Mouse (Mus musculus): Measurements from ENCODE around the gene Use1.

Use1 gene

DNA sequence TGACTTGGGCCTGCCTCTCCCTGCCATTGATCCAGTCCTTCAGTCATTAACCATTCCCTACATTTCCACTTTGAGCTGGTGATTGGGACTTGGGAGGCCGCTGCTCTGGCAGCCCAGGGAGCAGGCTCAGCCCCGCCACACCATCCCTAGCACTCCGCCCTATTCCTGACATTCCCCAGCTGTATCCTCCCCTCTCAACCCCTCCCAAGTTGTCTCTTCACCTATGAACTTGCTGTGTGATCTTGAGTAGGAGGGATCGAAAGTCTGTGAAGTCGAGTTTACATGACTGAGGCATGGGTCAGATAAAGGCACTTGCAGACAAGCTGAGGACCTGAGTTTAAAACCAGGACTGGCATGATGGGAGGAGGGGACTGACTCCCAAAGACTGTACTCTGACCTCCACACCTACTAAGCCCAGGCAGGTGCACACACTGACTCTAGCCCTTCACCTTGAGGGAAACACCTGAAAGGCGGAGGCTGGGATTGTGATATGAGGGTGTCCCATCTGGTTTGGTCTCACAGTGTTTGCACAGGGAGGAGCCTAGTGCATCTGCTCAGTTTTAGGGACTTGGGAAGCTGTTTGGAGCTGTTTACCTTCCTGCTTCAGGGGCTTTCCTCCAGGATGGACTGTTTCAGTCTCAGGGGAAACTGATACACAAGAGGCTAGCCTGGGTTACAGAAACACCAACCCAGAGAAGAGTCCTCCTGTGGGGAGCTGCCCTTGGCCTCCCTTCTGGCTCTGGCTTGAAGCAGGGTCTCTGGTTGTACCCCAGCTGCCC, 36.6 kb downstream of the Use1 start:
- peak; percentile 86 for DNase-seq

DNA sequence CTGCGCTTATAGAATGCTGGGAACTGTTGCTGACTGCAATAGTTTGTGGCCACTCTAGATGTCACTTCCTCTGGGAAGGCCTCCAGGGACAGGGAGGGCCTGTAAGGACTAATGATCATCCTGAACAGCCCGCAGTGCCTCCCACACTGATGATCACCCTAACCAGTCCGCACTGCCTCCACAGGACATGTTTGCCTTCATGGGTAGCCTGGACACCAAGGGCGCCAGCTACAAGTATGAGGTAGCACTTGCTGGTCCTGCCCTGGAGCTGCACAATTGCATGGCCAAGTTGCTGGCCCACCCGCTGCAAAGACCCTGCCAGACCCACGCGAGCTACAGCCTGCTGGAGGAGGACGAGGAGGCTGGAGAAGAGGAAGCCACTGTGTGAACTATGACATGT, 37.4 kb downstream of the Use1 start:
- DNase-seq, result peak; percentile 92

DNA sequence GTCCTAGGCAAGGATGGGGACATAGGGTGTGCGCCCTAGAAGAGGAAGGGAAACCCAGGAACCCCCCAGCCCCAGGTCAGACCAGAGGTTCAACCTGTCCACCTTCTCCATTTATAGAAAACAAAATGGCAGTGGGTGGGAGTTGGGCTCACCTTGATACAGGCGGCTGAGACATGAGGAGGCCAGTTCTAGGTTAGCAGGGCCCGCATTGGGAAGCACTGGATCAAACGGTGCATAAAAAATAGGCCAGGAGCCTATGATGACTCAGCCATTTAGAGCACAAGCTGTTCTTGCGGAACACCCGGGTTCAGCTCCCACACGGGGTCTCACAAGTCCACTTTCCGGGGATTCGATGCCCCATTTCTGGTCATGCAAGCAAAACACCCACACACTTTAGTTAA, 38.3 kb downstream of the Use1 start:
- peak; percentile 91 for DNase-seq

DNA sequence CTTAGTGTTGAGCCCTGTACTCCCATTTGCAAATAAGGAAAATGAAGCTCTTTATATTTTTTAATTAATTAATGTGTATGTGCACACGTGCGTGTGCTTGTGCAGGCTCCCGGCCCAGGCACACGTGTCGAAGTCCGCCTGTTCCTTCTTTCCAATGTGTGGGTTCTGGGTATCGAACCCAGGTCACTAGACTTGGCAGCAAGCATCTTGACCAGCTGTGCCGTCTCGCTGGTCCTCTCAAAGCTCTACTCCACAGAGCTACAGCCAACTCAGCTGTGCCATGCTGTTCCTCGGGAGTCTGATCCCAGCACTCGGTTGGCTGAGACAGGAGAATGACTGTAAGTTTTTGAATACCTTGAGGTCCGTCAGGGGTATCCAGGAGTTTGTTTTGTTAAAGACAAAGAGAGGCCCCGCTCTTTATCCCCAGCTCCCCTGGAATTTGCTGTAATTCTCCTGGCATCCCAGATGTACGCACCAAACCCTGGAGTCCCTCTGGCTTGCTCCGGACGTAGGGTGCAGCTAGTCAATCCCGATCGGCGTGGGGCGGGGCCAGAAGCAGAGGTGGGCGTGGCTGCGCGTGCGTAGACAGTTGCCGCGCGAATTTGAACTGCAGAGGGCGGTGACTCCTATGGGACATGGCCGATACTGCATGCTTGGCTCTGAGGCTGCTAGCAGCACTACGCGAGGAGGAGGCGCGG, 38.9 kb downstream of the Use1 start, which contains the start of gene Ankle1:
TSS of gene Ankle1 (plus strand) at position 610 of the 698 bp plus-strand sequence.
- peak; percentile 99 for DNase-seq

DNA sequence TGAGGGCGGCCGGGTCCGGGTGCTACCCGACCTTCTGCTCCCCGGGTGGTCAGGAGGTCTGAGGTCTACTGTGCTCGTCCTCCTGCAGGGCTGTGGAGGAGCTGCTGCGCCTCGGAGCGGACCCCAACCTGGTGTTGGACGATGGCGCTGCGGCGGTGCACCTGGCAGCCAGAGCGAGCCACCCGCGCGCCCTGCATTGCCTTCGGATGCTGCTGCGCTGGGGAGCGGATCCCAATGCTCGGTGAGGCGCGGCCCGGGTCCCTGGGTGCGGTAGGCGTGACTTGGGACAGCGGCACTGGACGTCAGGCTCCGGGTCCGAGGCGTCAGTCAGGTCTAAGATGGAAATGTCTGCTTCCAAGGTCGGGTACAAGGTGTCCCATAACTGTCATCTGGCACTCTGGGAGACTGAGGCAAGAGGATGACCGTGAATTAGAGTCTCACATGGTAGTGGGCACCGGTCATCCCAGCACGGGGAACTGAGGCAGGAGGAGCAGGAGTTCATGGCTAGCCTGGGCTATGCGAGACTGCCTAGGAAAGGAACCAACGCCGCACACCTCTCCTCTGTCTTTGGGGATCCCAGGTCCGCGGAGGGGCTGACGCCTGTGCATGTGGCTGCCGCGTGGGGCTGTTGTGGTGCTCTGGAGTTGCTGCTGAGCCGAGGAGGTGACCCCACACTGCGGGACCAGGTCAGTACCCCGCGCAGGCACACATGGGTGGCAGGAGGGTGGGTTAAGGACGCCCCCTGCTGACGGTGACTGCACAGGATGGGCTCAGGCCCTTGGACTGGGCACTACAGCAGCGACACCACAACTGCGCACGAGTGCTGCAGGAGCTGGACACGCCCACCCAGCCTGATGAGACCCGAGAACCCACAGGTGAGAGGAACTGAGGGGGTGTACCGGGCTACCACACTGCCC, 39.7 kb downstream of the Use1 start:
- peak; percentile 97 for DNase-seq

DNA sequence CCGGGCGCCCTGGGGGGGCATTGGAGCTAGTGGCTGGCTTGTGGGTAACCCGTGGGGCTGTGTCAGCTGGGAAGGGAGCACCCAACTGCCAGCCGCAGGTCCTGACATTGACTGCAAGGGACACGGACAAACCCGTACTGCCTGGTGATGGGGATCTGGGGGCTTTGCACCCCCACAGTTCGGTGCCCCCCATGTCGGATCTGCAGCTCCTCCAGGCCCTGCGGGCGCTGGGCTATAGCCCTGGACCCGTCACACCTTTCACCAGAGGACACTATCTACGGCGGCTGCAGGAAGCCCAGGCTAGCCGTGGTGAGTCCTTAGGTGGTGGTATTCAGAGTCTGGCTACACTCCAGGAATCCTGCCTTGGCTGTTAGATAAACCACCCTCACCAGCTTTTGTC, 40.8 kb downstream of the Use1 start:
- peak; percentile 90 for DNase-seq

DNA sequence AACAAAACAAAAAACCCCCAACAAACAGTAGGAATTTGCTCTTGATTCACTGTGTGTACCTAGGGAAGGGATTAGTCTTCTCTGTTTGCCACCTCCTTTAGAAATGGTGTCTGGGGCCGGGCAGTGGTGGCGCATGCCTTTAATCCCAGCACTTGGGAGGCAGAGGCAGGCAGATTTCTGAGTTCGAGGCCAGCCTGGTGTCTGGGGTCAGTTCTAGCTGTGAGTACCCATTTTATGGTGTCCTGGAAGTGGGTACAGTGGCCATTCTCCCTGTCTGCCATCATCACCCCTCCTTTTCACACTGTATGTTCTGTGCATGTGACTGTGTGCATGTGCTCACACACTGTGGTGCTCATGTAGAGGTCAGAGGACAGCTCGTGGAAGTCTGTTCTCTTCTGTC, 41.6 kb downstream of the Use1 start:
- peak; percentile 87 for DNase-seq

DNA sequence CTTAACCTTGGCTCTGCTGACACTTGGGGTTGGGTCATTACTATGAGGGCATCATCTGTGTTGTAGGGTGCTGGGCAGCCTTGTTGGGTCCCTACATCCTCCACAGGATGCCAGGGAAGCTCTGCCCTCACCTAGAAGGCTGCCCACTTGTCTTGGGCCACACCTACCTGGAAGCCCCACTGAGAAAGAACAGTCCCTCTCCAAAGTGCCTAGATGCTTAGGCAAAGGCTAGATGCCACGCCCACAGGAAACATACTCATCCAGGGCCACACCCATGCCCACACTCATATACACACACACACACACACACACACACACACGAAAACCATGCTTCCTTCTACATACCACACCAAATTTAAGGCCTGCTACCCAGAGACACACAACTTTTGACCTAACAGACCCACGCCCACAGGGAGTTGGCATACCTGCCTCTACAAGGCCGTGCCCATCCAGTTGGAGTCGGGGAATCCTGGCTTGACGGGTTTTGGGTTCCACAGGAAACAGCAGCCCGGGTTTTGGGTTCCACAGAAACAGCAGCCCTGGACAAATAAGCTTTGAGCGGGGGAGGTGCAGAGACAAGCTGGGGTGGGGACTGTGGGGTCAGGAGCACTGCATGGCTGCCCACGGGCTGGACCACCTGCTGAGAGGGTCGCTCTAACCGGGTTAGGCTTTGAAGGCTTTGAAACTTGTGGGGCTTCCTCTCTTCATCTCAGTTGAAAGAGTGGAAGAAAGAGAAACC, 45.1 kb downstream of the Use1 start:
- peak; percentile 90 for DNase-seq

All from heart, adult 11 months (tissue).